Mouse (Mus musculus): ENCODE measurements around the gene Tbl1xr1.

DNA sequence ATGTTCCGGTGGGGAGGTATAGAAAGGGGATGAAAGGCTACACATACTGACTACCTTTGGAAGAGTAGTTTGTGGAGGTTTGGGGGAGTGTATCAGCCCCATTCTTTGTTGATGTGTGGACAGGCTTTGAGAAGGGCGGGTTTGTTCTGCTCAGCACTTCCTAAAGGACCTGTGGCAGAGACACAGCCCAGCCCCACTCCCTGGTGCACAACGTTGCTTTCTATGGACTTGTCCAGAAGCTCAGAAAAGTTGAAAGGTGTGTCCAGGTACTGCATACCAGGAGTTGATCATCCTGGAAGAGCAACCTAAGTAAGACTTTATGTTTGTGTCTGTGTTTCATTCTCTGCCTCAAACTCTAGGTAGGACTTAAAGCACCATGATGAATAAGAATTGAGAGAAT lies 78.1 kb downstream of the Tbl1xr1 start:
- no peak for TF ChIP-seq NRF1 (IDR thresholded peaks at IDR 0.05; ENCODE audit: insufficient read depth, low read depth, low read length, poor library complexity, severe bottlenecking)
- TF ChIP-seq MAX (IDR thresholded peaks at IDR 0.05; ENCODE audit: low read length): no peak
- TF ChIP-seq CTCF (IDR thresholded peaks at IDR 0.05 in 2 of 3, conservative IDR thresholded peaks at IDR 0.05 in 1 of 3; ENCODE audit: control insufficient read depth in 1 of 3, insufficient read depth in 1 of 3, low read depth in 2 of 3, low read length in 3 of 3, poor library complexity in 1 of 3, severe bottlenecking in 1 of 3): no peak
- TF ChIP-seq USF2 (IDR thresholded peaks at IDR 0.05; ENCODE audit: borderline replicate concordance in 1 of 2, insufficient read depth in 1 of 2, low read depth in 1 of 2, low read length in 2 of 2): no peak
- TF ChIP-seq POLR2AphosphoS2 (IDR thresholded peaks at IDR 0.05; ENCODE audit: low read length): no peak
- TF ChIP-seq POLR2A (IDR thresholded peaks at IDR 0.05; ENCODE audit: control insufficient read depth in 1 of 2, insufficient read depth in 1 of 2, low read depth in 1 of 2, low read length in 2 of 2, poor library complexity in 1 of 2): no peak
